Mouse (Mus musculus) CH12.LX (cell line): ENCODE measurements at regions not wholly inside any gene's neighbourhood (a gene's known extent, or its start where the extent isn't known, plus 50 kb on each side); places are given as distances from the start of the nearest gene placed in this dataset.

Experiments used
- DNase-seq: peaks from one replicate; pipeline ENCODE4 v3.0.0-alpha.2; 2013; ENCODE audit errors: extremely low read depth
- H3K27ac ChIP-seq: 2 replicates; pipeline ENCODE4 v1.5.1; 2012; ENCODE audit warnings: low read depth, mild to moderate bottlenecking, control low read depth, moderate library complexity; ENCODE audit not compliant: insufficient read depth
- H3K27me3 ChIP-seq: replicated peaks from 2 replicates; pipeline ENCODE3; 2012; ENCODE audit warnings: inconsistent platforms
- H3K36me3 ChIP-seq, 2 experiments: replicated peaks in 1 of 2; 2 replicates each; pipeline versions ENCODE3 to v1.6.1; 2012; ENCODE audit warnings: inconsistent platforms in 1 of 2, low read length in 1 of 2, mild to moderate bottlenecking in 1 of 2, mixed read lengths in 1 of 2, moderate library complexity in 1 of 2; ENCODE audit not compliant: control insufficient read depth in 1 of 2, insufficient read depth in 1 of 2
- H3K4me1 ChIP-seq, 2 experiments: 2 replicates each; pipeline ENCODE4 v1.6.1; 2012; ENCODE audit warnings: inconsistent platforms in 1 of 2, moderate library complexity in 1 of 2; ENCODE audit not compliant: insufficient read depth in 2 of 2, control insufficient read depth in 1 of 2
- H3K4me2 ChIP-seq: 2 replicates; pipeline ENCODE4 v1.6.1; 2012; ENCODE audit warnings: low read depth, mild to moderate bottlenecking, control low read depth; ENCODE audit not compliant: poor library complexity, insufficient read depth, severe bottlenecking
- H3K4me3 ChIP-seq, 3 experiments: fragments of 150-350 bp in 1 of 3; sonication (generic) in 1 of 3; replicated peaks in 1 of 3; 2 replicates each; pipeline versions ENCODE3 to v1.5.1; 2011 to 2012; ENCODE audit warnings: low read depth in 2 of 3, low read length in 2 of 3, mild to moderate bottlenecking in 2 of 3, moderate library complexity in 2 of 3, control low read depth in 1 of 3, improper control_type of control experiment in 1 of 3, inconsistent platforms in 1 of 3, mixed read lengths in 1 of 3; ENCODE audit not compliant: poor library complexity in 1 of 3
- H3K79me2 ChIP-seq: replicated peaks from 2 replicates; pipeline ENCODE4 v1.6.1; 2012; ENCODE audit warnings: mild to moderate bottlenecking, moderate library complexity; ENCODE audit not compliant: control insufficient read depth, poor library complexity, insufficient read depth, severe bottlenecking; ENCODE audit errors: extremely low read depth
- H3K9ac ChIP-seq: 2 replicates; pipeline ENCODE4 v1.6.1; 2012; ENCODE audit warnings: low read depth, mild to moderate bottlenecking, control low read depth, moderate library complexity; ENCODE audit not compliant: insufficient read depth
- H3K9me3 ChIP-seq: replicated peaks from 2 replicates; pipeline ENCODE3; 2012; ENCODE audit warnings: low read length, inconsistent platforms, mixed read lengths
- CHD1 ChIP-seq: IDR thresholded peaks from 2 replicates; pipeline ENCODE4 v1.6.1; 2012; ENCODE audit warnings: low read depth, low read length, improper control_type of control experiment, inconsistent platforms
- CHD2 ChIP-seq: IDR thresholded peaks from 2 replicates; pipeline ENCODE4 v1.6.1; 2011; ENCODE audit warnings: low read length, improper control_type of control experiment
- E2F4 ChIP-seq: IDR thresholded peaks from 2 replicates; pipeline ENCODE4 v1.6.1; 2011; ENCODE audit warnings: low read depth, low read length, improper control_type of control experiment; ENCODE audit not compliant: insufficient replicate concordance
- ELF1 ChIP-seq: IDR thresholded peaks from 2 replicates; pipeline ENCODE4 v1.6.1; 2014; ENCODE audit warnings: low read depth, mild to moderate bottlenecking, inconsistent platforms, low read length, improper control_type of control experiment
- EP300 ChIP-seq: IDR thresholded peaks from 2 replicates; pipeline ENCODE4 v1.6.1; 2011; ENCODE audit warnings: low read length, improper control_type of control experiment
- ETS1 ChIP-seq: conservative IDR thresholded peaks from 2 replicates; pipeline ENCODE4 v1.6.1; 2012; ENCODE audit warnings: low read depth, mild to moderate bottlenecking, inconsistent platforms, low read length, improper control_type of control experiment, moderate library complexity
- IRF4 ChIP-seq: IDR thresholded peaks from 2 replicates; pipeline ENCODE4 v1.6.1; 2014; ENCODE audit warnings: low read depth, mild to moderate bottlenecking, inconsistent platforms, low read length, improper control_type of control experiment
- JUN ChIP-seq: IDR thresholded peaks from 2 replicates; pipeline ENCODE4 v1.6.1; 2011; ENCODE audit warnings: low read depth, mild to moderate bottlenecking, low read length, improper control_type of control experiment, moderate library complexity; ENCODE audit not compliant: insufficient read depth
- KAT2A ChIP-seq: IDR thresholded peaks from 2 replicates; pipeline ENCODE4 v1.6.1; 2012; ENCODE audit warnings: low read length, improper control_type of control experiment, inconsistent platforms; ENCODE audit not compliant: insufficient replicate concordance
- MAFK ChIP-seq: IDR thresholded peaks from 2 replicates; pipeline ENCODE4 v1.6.1; 2011; ENCODE audit warnings: low read length, improper control_type of control experiment; ENCODE audit not compliant: insufficient replicate concordance
- MEF2A ChIP-seq: IDR thresholded peaks from 2 replicates; pipeline ENCODE4 v1.6.1; 2014; ENCODE audit warnings: low read depth, mild to moderate bottlenecking, inconsistent platforms, low read length, improper control_type of control experiment, borderline replicate concordance
- NELFE ChIP-seq: IDR thresholded peaks from 2 replicates; pipeline ENCODE4 v1.6.1; 2011; ENCODE audit warnings: low read depth, low read length, improper control_type of control experiment
- NRF1 ChIP-seq: IDR thresholded peaks from 2 replicates; pipeline ENCODE4 v1.6.1; 2014; ENCODE audit warnings: low read depth, mild to moderate bottlenecking, inconsistent platforms, low read length, improper control_type of control experiment, moderate library complexity
- RAD21 ChIP-seq: IDR thresholded peaks from 2 replicates; pipeline ENCODE4 v1.6.1; 2011; ENCODE audit warnings: low read depth, mild to moderate bottlenecking, low read length, improper control_type of control experiment, moderate library complexity
- SIN3A ChIP-seq: IDR thresholded peaks from 2 replicates; pipeline ENCODE4 v1.6.1; 2012; ENCODE audit warnings: low read length, improper control_type of control experiment, inconsistent platforms
- TCF12 ChIP-seq: IDR thresholded peaks from 2 replicates; pipeline ENCODE4 v1.6.1; 2014; ENCODE audit warnings: low read depth, mild to moderate bottlenecking, inconsistent platforms, low read length, improper control_type of control experiment
- USF1 ChIP-seq: IDR thresholded peaks from 2 replicates; pipeline ENCODE4 v1.6.1; 2014; ENCODE audit warnings: low read depth, mild to moderate bottlenecking, inconsistent platforms, low read length, improper control_type of control experiment
- USF2 ChIP-seq: conservative IDR thresholded peaks from 2 replicates; pipeline ENCODE4 v1.6.1; 2011; ENCODE audit warnings: low read depth, low read length, improper control_type of control experiment
- ZMIZ1 ChIP-seq: IDR thresholded peaks from 2 replicates; pipeline ENCODE4 v1.6.1; 2012; ENCODE audit warnings: low read depth, mild to moderate bottlenecking, inconsistent platforms, low read length, improper control_type of control experiment
- ZNF384 ChIP-seq: IDR thresholded peaks from 2 replicates; pipeline ENCODE4 v1.6.1; 2012; ENCODE audit warnings: low read depth, low read length, improper control_type of control experiment, inconsistent platforms
- dilution Hi-C: fragments of 300-500 bp; cut with MboI; formaldehyde crosslinking; loops from 2 replicates; pipeline ENCODE4 v1.14.3; 2020; ENCODE audit warnings: low sequenced_read_pairs; ENCODE audit not compliant: extremely low pct_unique_long_range_greater_than_20kb, extremely low pct_ligation_motif_present
- in situ Hi-C: fragments of 300-500 bp; cut with MboI; formaldehyde crosslinking; loops from 3 replicates; pipeline ENCODE4 v1.14.3; 2019; ENCODE audit warnings: low sequenced_read_pairs, low pct_ligation_motif_present, low pct_unique_long_range_greater_than_20kb, mixed read lengths

DNA sequence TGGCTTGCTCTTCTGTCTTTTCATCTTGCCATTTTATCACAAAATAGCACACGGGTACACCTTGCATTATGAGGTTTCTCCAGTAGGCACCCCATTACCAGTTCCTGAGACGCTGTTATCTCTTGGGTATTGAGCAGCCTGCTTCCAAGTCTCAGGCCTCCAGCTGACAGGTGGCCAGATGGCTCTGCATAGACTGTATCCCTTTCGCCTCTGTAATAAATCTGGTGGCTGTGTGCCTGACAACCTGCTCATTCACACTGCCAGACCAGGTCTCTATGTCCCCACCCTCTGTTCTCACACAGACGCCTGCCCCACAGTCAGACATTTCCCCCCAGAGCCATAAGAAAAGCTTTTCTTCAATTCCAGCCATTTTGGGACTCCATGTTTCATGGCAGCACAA lies 66.3 kb upstream of the Nckap5 start:
- no peak for DNase-seq
- Histone ChIP-seq H3K27me3 (peaks cover 36% of the 10 kb centered on the region), H3K79me2 (no peaks in the 10 kb centered on the region), H3K27ac (no peak overlapping the region)
- TF ChIP-seq ETS1: no peak
- TF ChIP-seq TCF12: no peak
- no peak for TF ChIP-seq NELFE
- no peak for TF ChIP-seq SIN3A
- no peak for TF ChIP-seq USF2
- TF ChIP-seq, all 38 proteins: peak for 0
- in situ Hi-C loops (no loop called here), dilution Hi-C loops (no loop called here)
- no peaks in the 10 kb centered on the region for H3K36me3 ChIP-seq
- H3K9me3 ChIP-seq: peaks cover 3% of the 10 kb centered on the region
- H3K4me1 ChIP-seq: no peaks in the 10 kb centered on the region
- no peak overlapping the region for H3K9ac ChIP-seq
- no peak overlapping the region for H3K4me3 ChIP-seq
- H3K4me2 ChIP-seq: no peak overlapping the region

DNA sequence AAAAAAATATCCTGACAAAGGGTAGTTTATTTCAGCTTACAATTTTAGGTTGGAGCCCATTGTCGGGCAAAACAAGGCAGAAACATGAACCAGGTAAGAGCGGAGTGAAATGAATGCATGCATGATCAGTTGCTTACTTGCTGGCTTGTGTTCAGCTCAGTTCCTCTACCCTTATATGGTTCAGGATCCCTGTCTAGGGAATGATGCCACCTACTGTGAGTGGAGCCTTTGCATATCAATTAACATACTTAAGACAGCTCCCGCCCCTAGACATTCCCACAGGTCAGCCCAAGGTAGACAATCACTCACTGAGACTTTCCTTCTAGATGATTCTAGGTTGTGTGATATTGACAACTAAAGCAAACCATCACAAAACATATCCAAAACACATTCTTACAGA lies 50.2 kb upstream of the Nckap5 start:
- in situ Hi-C loops (no loop called here), dilution Hi-C loops (no loop called here)
- Histone ChIP-seq H3K36me3 (no peaks in the 10 kb centered on the region), H3K79me2 (no peaks in the 10 kb centered on the region), H3K27me3 (peaks cover 40% of the 10 kb centered on the region), H3K4me3 (no peak overlapping the region), H3K27ac (no peak overlapping the region), H3K9me3 (no peaks in the 10 kb centered on the region), H3K4me2 (no peak overlapping the region)
- DNase-seq: no peak
- TF ChIP-seq RAD21: no peak
- TF ChIP-seq CHD2: no peak
- no peak for TF ChIP-seq USF1
- TF ChIP-seq IRF4: no peak
- no peak for TF ChIP-seq CHD1
- TF ChIP-seq NRF1: no peak
- no peak for TF ChIP-seq E2F4
- TF ChIP-seq ELF1: no peak
- no peak for TF ChIP-seq NELFE
- TF ChIP-seq ZMIZ1: no peak
- TF ChIP-seq TCF12: no peak
- TF ChIP-seq KAT2A: no peak
- no peak for TF ChIP-seq MAFK
- TF ChIP-seq USF2: no peak
- TF ChIP-seq MEF2A: no peak
- no peak for TF ChIP-seq JUN
- no peak for TF ChIP-seq EP300
- TF ChIP-seq ZNF384: no peak
- TF ChIP-seq, all 38 proteins: peak for 0
- Histone ChIP-seq H3K9ac (no peak overlapping the region), H3K4me1 (no peaks in the 10 kb centered on the region)
